Mouse (Mus musculus): Measurements from ENCODE around the gene Banf2.

- TF ChIP-seq CTCF (IDR thresholded peaks at IDR 0.05; ENCODE audit: low read depth, low read length) (no peak), TAL1 (conservative IDR thresholded peaks at IDR 0.05; ENCODE audit: low read depth, low read length) (no peak), GATA1 (IDR thresholded peaks at IDR 0.05; ENCODE audit: borderline replicate concordance, low read length) (no peak), POLR2AphosphoS5 (IDR thresholded peaks at IDR 0.05; ENCODE audit: insufficient replicate concordance, low read depth, low read length) (no peak)
Observed at GRCm38 (mm10) chr2:144006686-144007085, 26.2 kb upstream of the Banf2 start.

All from G1E (cell line).